Mouse (Mus musculus): ENCODE results near the gene Wipf1. TPM values are rescaled to one million over a fixed set of nuclear protein-coding genes. Genes with fewer than 3 reads are reported as not detected.

Gene Wipf1
- total RNA-seq, 1 experiment from 2014 or later = 22.9 TPM

GRCm38 (mm10) chr2:73403385-73404013, 126.0 kb downstream of the Wipf1 start:
- ATAC-seq (replicated peaks; ENCODE audit: low read depth, poor library complexity, severe bottlenecking) = no peak

GRCm38 (mm10) chr2:73401689-73402088, 127.8 kb downstream of the Wipf1 start:
- ATAC-seq (replicated peaks; ENCODE audit: low read depth, poor library complexity, severe bottlenecking) = no peak

DNA sequence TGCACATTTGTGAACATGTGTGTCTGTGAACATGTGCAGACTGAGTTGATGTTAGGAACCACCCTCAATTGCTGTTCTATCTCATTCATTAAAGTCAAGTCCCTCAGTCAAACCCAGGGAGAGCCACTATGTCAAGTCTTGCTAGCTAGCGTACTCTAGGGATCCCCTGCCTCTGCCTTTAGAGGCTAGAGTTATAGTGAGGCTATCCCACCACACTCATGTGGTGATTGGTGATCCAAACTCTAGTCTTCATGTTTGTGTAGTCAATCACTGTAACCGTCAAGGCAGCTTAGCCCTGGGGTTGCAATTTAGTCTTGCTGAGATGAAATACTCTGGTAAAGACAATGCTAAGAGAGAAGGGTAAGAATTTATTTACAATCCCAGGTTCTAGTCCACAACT, 132.1 kb downstream of the Wipf1 start:
- ATAC-seq (replicated peaks; ENCODE audit: low read depth, poor library complexity, severe bottlenecking) = no peak

- peak; percentile 63 for ATAC-seq (replicated peaks; ENCODE audit: low read depth, poor library complexity, severe bottlenecking)
These were observed 132.7 kb downstream of the Wipf1 start for GRCm38 (mm10) chr2:73396828-73397325.

DNA sequence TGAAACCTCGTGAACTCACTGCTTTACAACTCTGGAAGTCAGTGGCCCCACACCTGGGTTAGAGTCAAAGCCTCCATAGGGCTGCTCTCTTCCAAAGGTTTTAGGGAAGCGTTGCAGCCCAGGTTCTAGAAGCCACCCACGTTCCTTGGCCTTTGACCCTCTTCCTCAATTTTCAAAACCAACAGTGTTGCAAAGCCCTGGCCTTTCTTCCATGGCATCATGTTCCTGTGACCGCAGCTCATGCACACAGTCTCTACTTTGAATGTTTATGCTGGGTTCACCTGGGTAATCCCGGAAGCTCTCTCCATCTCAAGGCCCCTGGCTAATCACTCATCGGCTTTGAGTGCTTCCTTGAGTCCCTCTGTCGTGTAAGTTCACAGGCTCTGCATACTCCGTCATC, 134.0 kb downstream of the Wipf1 start:
- ATAC-seq (replicated peaks; ENCODE audit: low read depth, poor library complexity, severe bottlenecking) = no peak

DNA sequence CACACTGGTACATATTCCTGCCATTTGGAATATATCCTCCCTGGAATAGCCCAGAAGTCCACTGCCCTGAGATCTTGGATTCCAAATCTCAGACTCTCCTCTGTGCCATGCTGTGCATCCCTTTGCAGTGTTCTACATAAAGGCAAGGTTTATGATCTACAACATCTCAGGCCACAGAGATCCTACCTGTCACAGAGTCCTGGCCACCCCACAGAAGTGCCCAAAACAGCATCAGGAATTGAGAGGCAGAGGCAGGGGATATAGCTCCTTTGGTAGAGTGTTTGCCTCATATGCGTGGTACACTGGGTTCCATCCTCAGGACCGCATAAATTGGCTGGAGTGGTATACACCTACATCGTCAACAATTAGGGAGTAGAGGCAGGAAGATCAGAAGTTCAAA, 135.1 kb downstream of the Wipf1 start:
- ATAC-seq (replicated peaks; ENCODE audit: low read depth, poor library complexity, severe bottlenecking) = no peak

GRCm38 (mm10) chr2:73392772-73393171, 136.8 kb downstream of the Wipf1 start:
- no peak for ATAC-seq (replicated peaks; ENCODE audit: low read depth, poor library complexity, severe bottlenecking)

DNA sequence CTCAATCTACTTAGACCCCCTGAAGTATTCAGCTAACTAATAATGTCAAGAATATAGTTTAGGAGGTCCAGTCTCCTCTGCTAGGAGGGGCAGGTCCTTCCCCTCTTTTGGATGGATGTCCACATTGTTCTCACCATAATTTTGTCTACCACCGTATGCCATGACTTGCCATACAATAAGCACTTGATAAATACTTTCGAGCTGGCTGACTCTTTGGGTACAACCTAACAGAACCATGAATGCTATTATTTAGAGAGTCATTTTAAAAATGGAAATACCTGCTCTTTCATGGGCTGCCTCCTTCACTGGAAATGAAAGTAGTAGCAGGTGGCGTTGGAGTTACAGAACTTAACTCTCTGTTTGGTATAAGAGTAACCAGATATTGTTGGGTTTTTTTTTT, 139.6 kb downstream of the Wipf1 start:
- ATAC-seq (replicated peaks; ENCODE audit: low read depth, poor library complexity, severe bottlenecking) = no peak

GRCm38 (mm10) chr2:73387806-73388205, 141.7 kb downstream of the Wipf1 start:
- no peak for ATAC-seq (replicated peaks; ENCODE audit: low read depth, poor library complexity, severe bottlenecking)

DNA sequence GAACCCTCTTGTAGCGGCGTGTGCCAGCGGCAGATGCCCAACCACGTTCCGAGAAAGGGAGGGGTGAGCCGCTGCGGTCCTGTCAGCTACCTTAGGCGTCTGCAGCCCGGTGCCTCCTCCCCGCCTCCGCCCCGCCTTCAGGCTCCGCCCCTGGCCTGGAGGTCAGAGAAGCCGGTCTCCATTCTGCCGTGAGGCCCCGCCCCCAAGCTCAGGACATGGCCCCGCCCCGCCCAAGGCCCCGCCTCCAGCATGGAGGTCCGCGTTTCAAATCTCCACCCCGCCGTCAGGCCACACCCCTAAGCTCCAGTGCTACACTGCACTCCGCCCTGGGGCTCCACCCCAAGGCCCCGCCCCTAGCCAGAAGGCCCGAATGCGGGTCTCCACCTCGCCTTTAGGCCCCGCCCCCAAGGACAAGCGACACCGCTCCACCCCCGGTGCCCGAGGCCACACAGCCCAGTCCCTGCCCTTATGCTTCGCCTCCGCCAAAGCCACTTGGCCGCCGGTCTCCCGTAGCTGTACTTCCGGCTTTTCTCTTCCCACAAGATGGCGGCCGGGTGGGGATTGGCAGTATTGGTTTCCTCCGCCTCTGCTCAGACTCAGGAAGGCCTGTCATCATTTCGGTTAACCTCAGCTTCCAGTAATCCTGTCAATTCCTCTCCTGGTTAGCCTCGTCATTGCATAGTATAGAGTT, 143.0 kb downstream of the Wipf1 start, which contains the start of gene Gpr155:
TSS of gene Gpr155 (minus strand) at position 217 of the 691 bp plus-strand sequence.
- peak; percentile 89 for ATAC-seq (replicated peaks; ENCODE audit: low read depth, poor library complexity, severe bottlenecking)

- ATAC-seq (replicated peaks; ENCODE audit: low read depth, poor library complexity, severe bottlenecking) = no peak
These were observed 143.7 kb downstream of the Wipf1 start for GRCm38 (mm10) chr2:73385641-73386355.

DNA sequence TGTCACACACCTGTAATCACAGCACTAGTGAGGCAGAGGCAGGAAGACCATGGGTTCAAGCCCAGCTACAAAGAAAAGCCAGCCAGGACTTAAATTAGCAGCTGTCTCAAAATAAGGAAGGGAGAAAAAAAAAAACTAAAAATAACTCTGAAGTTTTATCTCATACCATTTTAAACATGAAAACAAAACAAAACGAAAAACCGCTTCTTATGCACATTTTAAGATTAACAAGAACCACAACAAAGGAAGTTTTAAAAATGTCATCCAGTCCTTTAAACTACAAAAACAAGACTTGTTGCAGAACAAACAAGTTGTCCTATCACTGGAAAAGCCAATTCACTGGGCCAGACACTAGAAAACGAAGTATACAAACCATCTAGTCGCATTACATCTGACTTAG, 144.4 kb downstream of the Wipf1 start:
- no peak for ATAC-seq (replicated peaks; ENCODE audit: low read depth, poor library complexity, severe bottlenecking)

DNA sequence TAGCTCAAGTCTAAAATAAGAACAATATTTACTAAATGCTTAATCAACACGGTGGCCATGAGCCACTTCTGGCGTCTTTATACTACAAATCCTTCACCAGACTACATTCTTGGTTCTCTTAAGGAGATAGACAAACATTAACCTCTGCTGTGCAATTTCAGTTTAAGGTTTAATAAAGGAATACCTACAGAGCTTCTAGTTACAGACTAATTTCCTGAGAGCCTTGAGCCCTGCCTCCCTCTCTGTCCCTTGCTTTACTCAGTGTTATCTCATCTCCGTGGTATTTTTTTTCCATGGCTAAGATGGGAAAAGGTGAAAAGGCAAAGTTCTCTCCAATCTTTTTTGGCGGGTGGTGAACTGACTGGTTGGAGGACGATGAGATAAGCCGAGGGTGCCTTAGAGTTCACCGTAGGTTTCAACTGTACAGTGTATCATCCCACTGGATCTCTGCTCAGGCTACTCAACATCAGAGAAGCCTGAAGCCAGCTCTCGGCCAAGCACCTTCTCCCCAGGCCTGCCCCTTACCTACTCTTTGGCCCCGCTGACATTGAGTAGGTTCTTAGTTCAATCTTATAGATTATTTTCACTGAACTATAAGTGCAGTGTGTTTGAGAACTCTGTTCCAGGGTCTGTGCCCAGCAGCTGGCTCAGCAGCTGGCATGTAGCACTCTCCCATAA, 149.1 kb downstream of the Wipf1 start:
- ATAC-seq (replicated peaks; ENCODE audit: low read depth, poor library complexity, severe bottlenecking) = no peak

DNA sequence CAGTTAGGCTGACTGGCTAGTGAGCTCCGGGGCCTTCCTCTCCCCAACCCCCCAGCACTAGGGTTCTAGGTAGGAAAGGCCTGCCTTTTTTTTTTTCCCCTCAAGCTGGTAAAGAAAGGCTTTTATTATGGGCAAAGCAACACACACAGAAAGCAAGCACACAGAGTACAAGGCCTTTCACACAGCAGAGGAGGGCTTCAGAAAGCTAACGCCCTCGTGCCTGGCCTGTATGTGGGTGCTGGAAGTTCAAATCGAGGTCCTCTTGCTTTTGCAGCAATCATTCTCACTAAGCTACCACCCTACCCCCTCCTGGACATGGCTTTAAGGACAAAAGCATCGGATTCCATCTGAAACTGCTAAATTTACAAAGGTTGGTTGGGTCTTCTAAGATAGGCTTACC, 149.9 kb downstream of the Wipf1 start:
- ATAC-seq (replicated peaks; ENCODE audit: low read depth, poor library complexity, severe bottlenecking) = no peak

Other genes with a start within 250 kb of the Wipf1 start
- 22.2 and 25.1 TPM in 2 replicates for gene Scrn3, start 217.1 kb downstream of the Wipf1 start, total RNA-seq (2017)
- 24.6 and 30.6 TPM in 2 replicates for gene Cir1, start 217.0 kb downstream of the Wipf1 start, total RNA-seq (2017)
- 3.9 and 6.2 TPM in 2 replicates for gene Gpr155, start 143.2 kb downstream of the Wipf1 start, total RNA-seq (2017)
- gene Chrna1, start 50.6 kb upstream of the Wipf1 start, total RNA-seq (2017) = not detected in 2 replicates
- gene Chn1, start 245.6 kb upstream of the Wipf1 start, total RNA-seq (2017) = 0.46 TPM in 1 of 2 replicates, not detected in the other